Mouse (Mus musculus) left cerebral cortex, postnatal 36 days (tissue): ENCODE measurements around the gene Skint9. TPM values are rescaled to one million over a fixed set of nuclear protein-coding genes. Genes with fewer than 3 reads are reported as not detected.
"Not testable (repeated sequence)": the region's sequence is repeated elsewhere in the genome, so short reads cannot be mapped to it uniquely, and the experiment has no call there.

ENCODE experiments used
- DNase-seq, 2 experiments: peaks; one replicate each; pipeline ENCODE4 v3.0.0; 2021 to 2022; ENCODE audit warnings: low spot score in 2 of 2, mixed read lengths in 1 of 2
- intact Hi-C: fragments of 180-260 bp; cut with DNase I; formaldehyde crosslinking; loops from one replicate; pipeline ENCODE4 v1.15.1; 2025
- total RNA-seq, 2 experiments: library from RNA; stranded (reverse); gene quantifications; 2 replicates each; pipeline ENCODE4 v1.2.3; 2021

Skint9 gene
- total RNA-seq: not detected

DNA sequence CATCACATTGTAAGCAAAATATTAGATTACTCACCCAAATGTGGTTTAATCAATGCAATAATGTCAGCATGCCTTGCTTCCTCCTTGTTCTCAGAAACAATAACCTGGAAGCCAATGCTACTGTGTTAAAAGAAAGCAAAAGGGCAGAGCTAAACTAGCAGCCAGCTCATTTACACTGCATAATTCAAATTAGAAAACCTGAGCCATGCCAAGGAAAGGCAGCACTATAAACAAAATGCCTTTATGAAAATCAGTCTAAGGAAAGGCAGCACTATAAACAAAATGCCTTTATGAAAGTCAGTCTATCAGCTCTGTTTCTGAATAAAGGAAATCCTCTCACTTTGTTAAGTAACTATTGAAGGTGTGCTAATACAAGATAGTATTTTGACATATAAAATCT is at the start of gene Skint9:
Skint9 (minus strand) TSS at position 101 of the 400 bp plus-strand sequence.
- intact Hi-C loops: no loop called here
- no peak for DNase-seq

DNA sequence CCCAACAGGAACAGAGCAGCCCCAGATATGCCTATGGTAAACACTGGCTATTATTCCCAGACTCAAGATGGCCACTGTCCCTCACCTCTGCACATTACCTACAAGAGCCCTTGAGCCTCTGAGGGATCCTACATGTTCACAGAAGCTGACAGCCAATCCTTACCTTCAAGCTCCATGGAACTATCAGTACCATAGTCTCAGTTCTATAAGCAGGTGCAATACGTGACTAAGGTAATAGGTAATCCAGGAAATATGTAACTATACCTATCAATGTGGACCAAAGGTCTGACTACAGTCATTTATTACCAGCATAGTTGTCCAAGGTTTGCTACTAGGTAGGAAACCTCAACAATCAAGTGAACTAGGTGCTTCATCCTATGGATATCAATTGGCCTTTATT is 1.1 kb downstream of the Skint9 start:
- intact Hi-C loops: no loop called here

DNA sequence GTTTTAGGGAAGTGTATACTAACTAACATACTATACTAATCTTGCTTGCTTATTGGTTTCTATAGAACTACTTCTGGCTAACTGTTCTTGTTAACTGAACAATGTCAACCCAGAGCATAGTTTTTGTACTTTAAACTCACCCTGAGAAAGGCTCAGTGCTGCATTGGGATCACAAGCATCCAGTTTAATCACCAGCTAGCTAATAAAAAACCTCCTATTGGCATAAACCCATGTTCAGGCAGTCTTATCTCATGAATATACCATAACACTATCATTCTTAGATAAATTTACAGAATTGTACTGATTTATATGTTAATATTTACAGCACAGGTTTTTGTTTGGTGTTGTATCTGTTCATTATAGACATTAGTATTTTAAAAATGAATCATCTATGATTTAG is 1.6 kb downstream of the Skint9 start:
- no peak for DNase-seq
- intact Hi-C loops: no loop called here

More for the DNA sequence above, 1.1 kb downstream of the Skint9 start:
- DNase-seq: no peak

DNA sequence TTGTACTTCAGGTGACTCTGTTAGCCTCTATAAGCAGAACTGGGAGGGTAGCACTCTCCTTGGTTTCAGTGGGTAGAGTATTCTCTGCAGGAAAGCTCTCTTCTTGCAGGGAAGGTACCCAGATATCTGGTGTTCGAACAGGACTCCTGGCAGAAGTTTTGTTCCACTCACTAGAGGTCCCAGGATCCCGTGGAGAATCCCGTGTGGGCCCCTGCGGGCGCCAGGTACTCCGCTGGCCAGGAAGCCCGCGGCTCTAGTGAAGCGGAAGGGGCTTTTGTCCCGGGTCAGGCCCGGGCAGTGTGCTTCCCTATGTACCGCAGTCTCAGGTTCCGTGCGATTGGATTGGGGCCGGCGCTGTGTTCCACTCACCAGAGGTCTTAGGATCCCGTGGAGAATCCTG is 84.7 kb downstream of the Skint9 start:
- DNase-seq, intact Hi-C loops: not testable (repeated sequence)

Other genes starting within 250 kb of the Skint9 start
- gene Skint3, start 201.7 kb downstream of the Skint9 start, total RNA-seq: not detected
- gene Skint2, start 123.2 kb upstream of the Skint9 start, total RNA-seq: not detected